Mouse (Mus musculus) testis, adult 2 months (tissue): ENCODE data around the gene Prkra.

Experiments used
- CTCF ChIP-seq: fragments of 200-500 bp; IDR thresholded peaks from 2 replicates; pipeline ENCODE4 v1.5.1; 2012; ENCODE audit warnings: low read depth, mild to moderate bottlenecking, inconsistent platforms, low read length, moderate library complexity; ENCODE audit not compliant: control insufficient read depth, insufficient read depth, insufficient replicate concordance
- POLR2A ChIP-seq: fragments of 200-500 bp; IDR thresholded peaks from 2 replicates; pipeline ENCODE4 v1.6.1; 2012; ENCODE audit warnings: low read depth, mild to moderate bottlenecking, inconsistent platforms, low read length, moderate library complexity; ENCODE audit not compliant: control insufficient read depth

DNA sequence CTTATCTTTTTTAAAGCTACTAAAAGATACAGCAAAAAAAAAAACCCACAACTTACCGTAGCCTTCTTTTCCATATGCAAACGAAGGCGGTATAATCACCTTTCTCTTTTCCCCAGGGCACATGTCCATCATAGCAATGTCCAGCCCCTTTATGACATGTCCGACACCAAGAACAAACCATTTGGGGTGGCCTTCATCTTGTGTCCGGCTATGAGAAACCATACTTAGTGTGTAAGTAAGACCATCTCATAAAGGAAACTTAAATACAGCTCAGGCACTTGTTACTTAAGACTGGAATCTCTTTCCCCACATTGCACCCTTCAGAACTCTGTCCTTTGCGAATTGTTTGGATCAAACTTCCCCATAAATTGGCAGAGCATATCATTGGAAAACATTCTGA lies 23.8 kb upstream of the Prkra start:
- no peak for TF ChIP-seq POLR2A
- TF ChIP-seq CTCF, result no peak
